Mouse (Mus musculus): ENCODE results near the gene Ankrd11. TPM values are rescaled to one million over a fixed set of nuclear protein-coding genes. Genes with fewer than 3 reads are reported as not detected.

Gene Ankrd11
- total and polyA plus RNA-seq, 2 experiments from 2014 or later: 24.3 to 65.8 TPM

- Histone ChIP-seq H3K9me3 (replicated peaks; ENCODE audit: control insufficient read depth, low read length) (no peaks in the 10 kb centered on the region), H3K27ac (ENCODE audit: low read depth) (no peak overlapping the region), H3K27me3 (ENCODE audit: control insufficient read depth, insufficient read depth, low read length) (no peaks in the 10 kb centered on the region), H3K4me3 (ENCODE audit: low read depth, low read length) (no peak overlapping the region), H3K36me3 (replicated peaks; ENCODE audit: control insufficient read depth, insufficient read depth, low read length) (no peaks in the 10 kb centered on the region), H3K4me1 (ENCODE audit: control insufficient read depth, insufficient read depth) (peaks cover 57% of the 10 kb centered on the region), H3K9ac (replicated peaks; ENCODE audit: low read depth, low read length) (no peak overlapping the region), H3K4me2 (ENCODE audit: low read depth, low read length) (no peak overlapping the region)
- DNase-seq (ENCODE audit: low spot score) (no peak), ATAC-seq (ENCODE audit: insufficient read depth, low read depth) (no peak)
- TF ChIP-seq EP300 (IDR thresholded peaks at IDR 0.05; ENCODE audit: low read depth) (no peak), CTCF (IDR thresholded peaks at IDR 0.05; ENCODE audit: low read depth) (no peak)
- WGBS: 89% methylated on average over 1 of the region's 1 CpGs
Observed at GRCm38 (mm10) chr8:122935118-122935517, 107.0 kb downstream of the Ankrd11 start.

GRCm38 (mm10) chr8:122933973-122934372 lies 108.1 kb downstream of the Ankrd11 start:
- Histone ChIP-seq H3K9me3 (replicated peaks; ENCODE audit: control insufficient read depth, low read length) (no peaks in the 10 kb centered on the region), H3K9ac (replicated peaks; ENCODE audit: low read depth, low read length) (no peak overlapping the region), H3K27me3 (ENCODE audit: control insufficient read depth, insufficient read depth, low read length) (no peaks in the 10 kb centered on the region), H3K4me3 (ENCODE audit: low read depth, low read length) (no peak overlapping the region), H3K4me1 (ENCODE audit: control insufficient read depth, insufficient read depth) (peaks cover 54% of the 10 kb centered on the region), H3K4me2 (ENCODE audit: low read depth, low read length) (no peak overlapping the region), H3K36me3 (replicated peaks; ENCODE audit: control insufficient read depth, insufficient read depth, low read length) (no peaks in the 10 kb centered on the region), H3K27ac (ENCODE audit: low read depth) (no peak overlapping the region)
- ATAC-seq (ENCODE audit: insufficient read depth, low read depth) (no peak), DNase-seq (ENCODE audit: low spot score) (no peak)
- TF ChIP-seq CTCF (IDR thresholded peaks at IDR 0.05; ENCODE audit: low read depth) (no peak), EP300 (IDR thresholded peaks at IDR 0.05; ENCODE audit: low read depth) (no peak)

GRCm38 (mm10) chr8:122932561-122932959 lies 109.5 kb downstream of the Ankrd11 start:
- H3K36me3 ChIP-seq (replicated peaks; ENCODE audit: control insufficient read depth, insufficient read depth, low read length): no peaks in the 10 kb centered on the region
- ATAC-seq (ENCODE audit: insufficient read depth, low read depth): no peak
- DNase-seq (ENCODE audit: low spot score): no peak
- peaks cover 46% of the 10 kb centered on the region for H3K4me1 ChIP-seq (ENCODE audit: control insufficient read depth, insufficient read depth)
- H3K27ac ChIP-seq (ENCODE audit: low read depth): peak overlapping the region; percentile 25; the same call in 1 of the 2 replicates
- no peaks in the 10 kb centered on the region for H3K27me3 ChIP-seq (ENCODE audit: control insufficient read depth, insufficient read depth, low read length)
- TF ChIP-seq EP300 (IDR thresholded peaks at IDR 0.05; ENCODE audit: low read depth) (no peak), CTCF (IDR thresholded peaks at IDR 0.05; ENCODE audit: low read depth) (no peak)
- WGBS: 56% methylated on average over 2 of the region's 2 CpGs
- H3K4me2 ChIP-seq (ENCODE audit: low read depth, low read length): no peak overlapping the region
- H3K9ac ChIP-seq (replicated peaks; ENCODE audit: low read depth, low read length): no peak overlapping the region
- no peaks in the 10 kb centered on the region for H3K9me3 ChIP-seq (replicated peaks; ENCODE audit: control insufficient read depth, low read length)
- H3K4me3 ChIP-seq (ENCODE audit: low read depth, low read length): no peak overlapping the region

GRCm38 (mm10) chr8:122931834-122932560 lies 110.1 kb downstream of the Ankrd11 start:
- Histone ChIP-seq H3K36me3 (replicated peaks; ENCODE audit: control insufficient read depth, insufficient read depth, low read length) (no peaks in the 10 kb centered on the region), H3K4me1 (ENCODE audit: control insufficient read depth, insufficient read depth) (peaks cover 46% of the 10 kb centered on the region), H3K4me3 (ENCODE audit: low read depth, low read length) (no peak overlapping the region), H3K4me2 (ENCODE audit: low read depth, low read length) (no peak overlapping the region), H3K27me3 (ENCODE audit: control insufficient read depth, insufficient read depth, low read length) (no peaks in the 10 kb centered on the region), H3K27ac (ENCODE audit: low read depth) (peak overlapping the region; percentile 54; the same call in 1 of the 2 replicates), H3K9me3 (replicated peaks; ENCODE audit: control insufficient read depth, low read length) (no peaks in the 10 kb centered on the region), H3K9ac (replicated peaks; ENCODE audit: low read depth, low read length) (no peak overlapping the region)
- DNase-seq (ENCODE audit: low spot score) (no peak), ATAC-seq (ENCODE audit: insufficient read depth, low read depth) (no peak)
- TF ChIP-seq EP300 (IDR thresholded peaks at IDR 0.05; ENCODE audit: low read depth) (no peak), CTCF (IDR thresholded peaks at IDR 0.05; ENCODE audit: low read depth) (no peak)
- WGBS: 38% methylated on average over 3 of the region's 3 CpGs

GRCm38 (mm10) chr8:122928631-122929224 lies 113.3 kb downstream of the Ankrd11 start:
- no peak for DNase-seq (ENCODE audit: low spot score)
- WGBS: 69% methylated on average over 7 of the region's 7 CpGs
- H3K9ac ChIP-seq (replicated peaks; ENCODE audit: low read depth, low read length): no peak overlapping the region
- H3K9me3 ChIP-seq (replicated peaks; ENCODE audit: control insufficient read depth, low read length): no peaks in the 10 kb centered on the region
- H3K4me2 ChIP-seq (ENCODE audit: low read depth, low read length): no peak overlapping the region
- H3K27me3 ChIP-seq (ENCODE audit: control insufficient read depth, insufficient read depth, low read length): no peaks in the 10 kb centered on the region
- TF ChIP-seq EP300 (IDR thresholded peaks at IDR 0.05; ENCODE audit: low read depth): no peak
- TF ChIP-seq CTCF (IDR thresholded peaks at IDR 0.05; ENCODE audit: low read depth): no peak
- no peak overlapping the region for H3K27ac ChIP-seq (ENCODE audit: low read depth)
- H3K4me3 ChIP-seq (ENCODE audit: low read depth, low read length): no peak overlapping the region
- ATAC-seq (ENCODE audit: insufficient read depth, low read depth): no peak
- H3K4me1 ChIP-seq (ENCODE audit: control insufficient read depth, insufficient read depth): peaks cover 54% of the 10 kb centered on the region
- no peaks in the 10 kb centered on the region for H3K36me3 ChIP-seq (replicated peaks; ENCODE audit: control insufficient read depth, insufficient read depth, low read length)

All from heart, postnatal 0 days (tissue).